Mouse (Mus musculus): Measurements from ENCODE around the gene H2-Q1.
A peak's percentile ranks its signal among the peaks of the same experiment; 100 is the strongest.
"Not testable (repeated sequence)": the region's sequence is repeated elsewhere in the genome, so short reads cannot be mapped to it uniquely, and the experiment has no call there.

H2-Q1 gene

GRCm38 (mm10) chr17:35342711-35343476, 22.7 kb downstream of the H2-Q1 start:
- DNase-seq: peak; percentile 13

- DNase-seq: not testable (repeated sequence)
Measured at GRCm38 (mm10) chr17:35347659-35348058, 27.5 kb downstream of the H2-Q1 start.

GRCm38 (mm10) chr17:35353275-35353674, 33.1 kb downstream of the H2-Q1 start:
- not testable (repeated sequence) for DNase-seq

GRCm38 (mm10) chr17:35354071-35354470, 33.9 kb downstream of the H2-Q1 start:
- no peak for DNase-seq

- DNase-seq: no peak
Measured at GRCm38 (mm10) chr17:35357086-35357485, 36.9 kb downstream of the H2-Q1 start.

GRCm38 (mm10) chr17:35358763-35359469, 38.7 kb downstream of the H2-Q1 start:
- no peak for DNase-seq

- no peak for DNase-seq
Measured at GRCm38 (mm10) chr17:35359470-35359862, 39.3 kb downstream of the H2-Q1 start.
